Mouse (Mus musculus) T-helper 2 cell (primary cell): ENCODE data around the gene Col28a1.
"Not testable (repeated sequence)": the region's sequence is repeated elsewhere in the genome, so short reads cannot be mapped to it uniquely, and the experiment has no call there.

Experiments used
- in situ Hi-C: fragments of 300-600 bp; cut with MboI, MseI; formaldehyde crosslinking; loops from one replicate; pipeline ENCODE4 v1.15.1; 2025; ENCODE audit warnings: high pct_unique_total_duplicates

The Col28a1 gene

GRCm38 (mm10) chr6:8025332-8026129 lies 166.9 kb downstream of the Col28a1 start:
- in situ Hi-C loops, result no loop called here

GRCm38 (mm10) chr6:8023527-8023926 lies 168.9 kb downstream of the Col28a1 start:
- in situ Hi-C loops, result no loop called here

GRCm38 (mm10) chr6:7994736-7995135 lies 197.7 kb downstream of the Col28a1 start:
- in situ Hi-C loops, result loop anchor here (10.0 kb wide), 1 partner anchor 770 kb away; no protein-coding TSS in a partner anchor

- in situ Hi-C loops, result no loop called here
Measured at GRCm38 (mm10) chr6:7983646-7983979, 208.8 kb downstream of the Col28a1 start.

GRCm38 (mm10) chr6:7982958-7983645 lies 209.3 kb downstream of the Col28a1 start:
- in situ Hi-C loops, result not testable (repeated sequence)

- in situ Hi-C loops, result no loop called here
Measured at GRCm38 (mm10) chr6:7971020-7971760, 221.2 kb downstream of the Col28a1 start.

- in situ Hi-C loops, result no loop called here
Measured at GRCm38 (mm10) chr6:7969376-7969775, 223.0 kb downstream of the Col28a1 start.

- in situ Hi-C loops, result no loop called here
Measured at GRCm38 (mm10) chr6:7965833-7966522, 226.4 kb downstream of the Col28a1 start.

- in situ Hi-C loops, result no loop called here
Measured at GRCm38 (mm10) chr6:7962749-7963148, 229.7 kb downstream of the Col28a1 start.

- in situ Hi-C loops, result no loop called here
Measured at GRCm38 (mm10) chr6:7952208-7952607, 240.2 kb downstream of the Col28a1 start.

- in situ Hi-C loops, result no loop called here
Measured at GRCm38 (mm10) chr6:7951778-7952177, 240.6 kb downstream of the Col28a1 start.
